Mouse (Mus musculus): ENCODE measurements around the gene Uqcc2. TPM values are rescaled to one million over a fixed set of nuclear protein-coding genes. Genes with fewer than 3 reads are reported as not detected.

The Uqcc2 gene
- total and polyA plus RNA-seq, 3 experiments = 42.6 to 205 (median 113) TPM

DNA sequence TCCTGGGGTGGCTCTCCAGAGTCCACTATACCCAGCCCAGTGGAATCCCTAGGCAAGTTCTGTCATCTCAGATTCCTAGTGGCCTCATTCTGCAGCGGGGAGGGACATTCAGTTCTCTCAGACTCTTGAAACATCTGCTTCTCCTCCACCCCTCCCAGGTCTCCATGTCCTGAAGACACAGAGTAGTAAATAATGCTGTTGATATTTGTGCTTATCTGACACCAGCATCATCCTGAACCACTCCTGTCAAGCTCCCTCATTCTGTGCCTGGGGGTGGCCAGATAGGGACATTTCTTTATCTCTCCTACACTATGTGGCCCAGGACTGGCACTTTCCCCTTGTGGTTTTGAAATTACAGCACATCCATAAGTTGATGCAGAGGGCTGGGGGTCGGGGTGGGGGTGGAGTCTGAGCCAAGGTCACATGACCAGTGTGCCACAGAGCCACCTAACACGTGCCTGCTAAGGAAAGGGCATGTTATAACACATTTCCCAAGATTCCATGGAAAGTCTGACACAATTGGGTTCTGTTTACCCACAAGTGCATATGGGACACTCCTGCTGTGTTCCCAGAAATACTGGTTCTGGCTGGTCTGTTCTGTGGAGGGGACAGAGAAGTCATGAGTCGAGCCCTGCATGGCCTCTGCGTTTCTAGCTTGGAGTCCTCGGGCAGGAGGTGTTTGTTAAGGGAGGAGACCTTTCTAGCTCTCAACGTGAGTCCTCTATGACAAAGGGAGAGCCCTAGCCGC lies 19.4 kb upstream of the Uqcc2 start:
- Histone ChIP-seq H3K4me1 (ENCODE audit: insufficient read depth, low read depth, low read length) (peaks cover 62% of the 10 kb centered on the region), H3K4me3 (ENCODE audit: low read depth, low read length) (no peak overlapping the region; the same call in 1 of the 2 replicates), H3K36me3 (replicated peaks) (no peaks in the 10 kb centered on the region), H3K27me3 (ENCODE audit: insufficient read depth, low read length) (peaks cover 20% of the 10 kb centered on the region), H3K9me3 (replicated peaks) (peaks cover 21% of the 10 kb centered on the region)
- ATAC-seq (ENCODE audit: extremely low read depth, insufficient number of reproducible peaks, low FRiP score, poor library complexity, severe bottlenecking) (peak; percentile 96), DNase-seq (ENCODE audit: low spot score) (peak; percentile 77)
- TF ChIP-seq GATA2 (IDR thresholded peaks at IDR 0.05; ENCODE audit: borderline replicate concordance, low read depth, low read length) = peak; percentile 68; the same call in 1 of the 2 replicates
- no peak for TF ChIP-seq POLR2AphosphoS5 (IDR thresholded peaks at IDR 0.05; ENCODE audit: insufficient replicate concordance, low read depth, low read length)
- no peak for TF ChIP-seq GATA1 (IDR thresholded peaks at IDR 0.05; ENCODE audit: borderline replicate concordance, low read length)
- TF ChIP-seq TAL1 (conservative IDR thresholded peaks at IDR 0.05; ENCODE audit: low read depth, low read length) = peak; percentile 96
- no peak for TF ChIP-seq CTCF (IDR thresholded peaks at IDR 0.05; ENCODE audit: low read depth, low read length)

DNA sequence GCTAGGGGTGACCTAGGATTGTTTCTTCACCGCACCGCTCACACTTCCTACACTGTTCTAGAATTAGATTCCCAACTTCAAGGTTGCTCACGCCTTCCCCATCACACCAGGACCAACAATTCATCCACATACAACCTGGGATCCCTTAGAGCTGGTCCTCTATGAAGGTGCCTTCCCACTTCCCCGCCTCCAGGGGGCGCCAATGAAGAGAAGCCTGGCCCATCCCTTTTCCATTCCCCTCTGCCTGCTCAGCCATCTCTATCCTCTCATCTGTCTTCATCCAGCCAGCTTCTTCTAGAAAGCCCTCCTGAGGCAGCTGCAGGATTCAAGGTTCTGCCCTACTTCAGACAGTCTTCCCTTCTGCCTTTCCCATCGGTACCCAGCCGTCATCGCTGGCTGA lies 17.7 kb upstream of the Uqcc2 start:
- ATAC-seq (ENCODE audit: extremely low read depth, insufficient number of reproducible peaks, low FRiP score, poor library complexity, severe bottlenecking) (no peak), DNase-seq (ENCODE audit: low spot score) (no peak)
- H3K9me3 ChIP-seq (replicated peaks) = peaks cover 21% of the 10 kb centered on the region
- peaks cover 18% of the 10 kb centered on the region; the same call in 1 of the 2 replicates for H3K27me3 ChIP-seq (ENCODE audit: insufficient read depth, low read length)
- no peaks in the 10 kb centered on the region for H3K36me3 ChIP-seq (replicated peaks)
- TF ChIP-seq CTCF (IDR thresholded peaks at IDR 0.05; ENCODE audit: low read depth, low read length) (peak; percentile 66), POLR2AphosphoS5 (IDR thresholded peaks at IDR 0.05; ENCODE audit: insufficient replicate concordance, low read depth, low read length) (no peak)
- H3K4me3 ChIP-seq (ENCODE audit: low read depth, low read length) = no peak overlapping the region
- H3K4me1 ChIP-seq (ENCODE audit: insufficient read depth, low read depth, low read length) = peaks cover 57% of the 10 kb centered on the region

DNA sequence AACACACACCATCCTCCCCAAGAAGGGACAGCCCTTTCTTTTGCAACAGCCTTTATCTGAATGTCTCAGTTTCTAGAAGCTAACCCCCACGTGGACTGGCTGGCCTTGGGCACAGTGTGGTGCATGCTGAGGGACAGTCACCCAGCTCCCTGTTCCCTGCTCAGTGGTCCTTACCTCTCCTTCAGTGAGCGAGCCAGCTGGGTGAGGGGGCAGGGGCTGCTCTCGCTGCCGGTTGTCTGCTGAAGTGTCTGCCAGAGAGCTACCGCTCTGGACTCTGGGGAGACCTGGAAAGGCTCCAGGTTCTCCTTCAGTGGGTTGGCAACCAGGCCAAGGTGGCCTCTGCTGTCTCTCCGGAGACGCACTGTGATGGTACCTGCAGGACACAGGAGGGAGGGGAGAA lies 17.2 kb upstream of the Uqcc2 start:
- no peaks in the 10 kb centered on the region for H3K36me3 ChIP-seq (replicated peaks)
- DNase-seq (ENCODE audit: low spot score) (no peak), ATAC-seq (ENCODE audit: extremely low read depth, insufficient number of reproducible peaks, low FRiP score, poor library complexity, severe bottlenecking) (no peak)
- H3K27me3 ChIP-seq (ENCODE audit: insufficient read depth, low read length) = peaks cover 23% of the 10 kb centered on the region; the same call in 1 of the 2 replicates
- no peak for TF ChIP-seq TAL1 (conservative IDR thresholded peaks at IDR 0.05; ENCODE audit: low read depth, low read length)
- no peak for TF ChIP-seq POLR2AphosphoS5 (IDR thresholded peaks at IDR 0.05; ENCODE audit: insufficient replicate concordance, low read depth, low read length)
- no peak for TF ChIP-seq GATA2 (IDR thresholded peaks at IDR 0.05; ENCODE audit: borderline replicate concordance, low read depth, low read length)
- no peak for TF ChIP-seq GATA1 (IDR thresholded peaks at IDR 0.05; ENCODE audit: borderline replicate concordance, low read length)
- no peak for TF ChIP-seq CTCF (IDR thresholded peaks at IDR 0.05; ENCODE audit: low read depth, low read length)
- peaks cover 58% of the 10 kb centered on the region for H3K4me1 ChIP-seq (ENCODE audit: insufficient read depth, low read depth, low read length)
- no peak overlapping the region for H3K4me3 ChIP-seq (ENCODE audit: low read depth, low read length)
- H3K9me3 ChIP-seq (replicated peaks) = peaks cover 21% of the 10 kb centered on the region

DNA sequence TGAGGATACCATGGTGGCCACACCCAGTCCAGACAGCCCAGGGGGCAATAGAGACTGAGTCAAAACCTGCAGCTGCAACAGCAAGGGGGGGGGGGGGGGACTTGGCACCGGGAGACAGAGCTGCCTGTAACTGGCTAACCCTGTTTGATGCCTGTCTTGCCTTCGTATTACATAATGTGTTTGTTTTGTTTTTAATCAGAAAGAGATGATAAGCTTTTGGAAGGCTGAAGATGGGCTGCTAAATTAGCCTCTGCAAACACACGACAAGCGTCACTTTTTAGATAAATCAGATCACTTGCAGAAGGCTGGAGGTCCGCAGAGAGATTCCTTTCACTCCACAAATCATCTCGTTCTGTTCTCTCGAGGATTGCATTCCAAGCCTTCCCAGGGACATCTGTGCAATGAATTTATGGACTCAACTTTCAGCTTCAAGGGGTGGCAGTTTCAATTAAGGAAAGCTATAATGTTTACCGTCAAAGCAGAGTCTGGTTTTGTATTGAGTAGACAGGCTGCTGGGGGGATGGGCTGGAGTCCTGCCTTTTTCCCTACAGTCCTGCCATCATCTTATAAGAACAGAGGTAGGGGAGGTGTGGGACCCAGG lies 12.7 kb upstream of the Uqcc2 start:
- ATAC-seq (ENCODE audit: extremely low read depth, insufficient number of reproducible peaks, low FRiP score, poor library complexity, severe bottlenecking) = no peak

DNA sequence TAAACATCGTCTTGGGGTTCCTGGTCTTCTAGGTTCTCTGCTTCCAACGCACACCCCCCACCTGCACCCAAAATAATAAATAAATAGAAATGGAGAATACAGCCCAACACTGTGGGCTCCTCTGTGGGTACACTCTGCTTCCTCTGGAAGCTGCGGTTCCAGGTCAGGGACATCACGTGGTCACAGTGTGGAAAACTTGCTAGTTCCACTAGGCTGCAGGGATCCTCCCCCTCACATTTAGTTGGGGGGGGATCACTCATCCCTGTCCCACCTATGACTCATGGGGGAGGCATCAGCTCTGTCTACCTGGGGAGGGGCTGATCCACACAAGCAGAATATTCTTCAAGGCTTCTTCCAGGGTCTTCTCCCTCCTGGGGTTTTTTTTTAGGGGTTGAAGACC lies 10.4 kb upstream of the Uqcc2 start:
- ATAC-seq (ENCODE audit: extremely low read depth, insufficient number of reproducible peaks, low FRiP score, poor library complexity, severe bottlenecking) (no peak), DNase-seq (ENCODE audit: low spot score) (no peak)
- H3K4me1 ChIP-seq (ENCODE audit: insufficient read depth, low read depth, low read length) = peaks cover 19% of the 10 kb centered on the region
- H3K27me3 ChIP-seq (ENCODE audit: insufficient read depth, low read length) = peaks cover 60% of the 10 kb centered on the region
- H3K36me3 ChIP-seq (replicated peaks) = no peaks in the 10 kb centered on the region
- no peak overlapping the region for H3K4me3 ChIP-seq (ENCODE audit: low read depth, low read length)
- no peak for TF ChIP-seq CTCF (IDR thresholded peaks at IDR 0.05; ENCODE audit: low read depth, low read length)
- no peak for TF ChIP-seq GATA2 (IDR thresholded peaks at IDR 0.05; ENCODE audit: borderline replicate concordance, low read depth, low read length)
- no peaks in the 10 kb centered on the region for H3K9me3 ChIP-seq (replicated peaks)

More for the DNA sequence above, 12.7 kb upstream of the Uqcc2 start:
- no peak for TF ChIP-seq POLR2AphosphoS5 (IDR thresholded peaks at IDR 0.05; ENCODE audit: insufficient replicate concordance, low read depth, low read length)
- TF ChIP-seq GATA1 (IDR thresholded peaks at IDR 0.05; ENCODE audit: borderline replicate concordance, low read length) = no peak
- no peak for TF ChIP-seq GATA2 (IDR thresholded peaks at IDR 0.05; ENCODE audit: borderline replicate concordance, low read depth, low read length)
- TF ChIP-seq CTCF (IDR thresholded peaks at IDR 0.05; ENCODE audit: low read depth, low read length) = no peak
- TF ChIP-seq TAL1 (conservative IDR thresholded peaks at IDR 0.05; ENCODE audit: low read depth, low read length) = no peak
- no peak for DNase-seq (ENCODE audit: low spot score)
- H3K4me1 ChIP-seq (ENCODE audit: insufficient read depth, low read depth, low read length) = peaks cover 37% of the 10 kb centered on the region
- H3K4me3 ChIP-seq (ENCODE audit: low read depth, low read length) = no peak overlapping the region
- H3K27me3 ChIP-seq (ENCODE audit: insufficient read depth, low read length) = peaks cover 45% of the 10 kb centered on the region
- H3K9me3 ChIP-seq (replicated peaks) = no peaks in the 10 kb centered on the region
- no peaks in the 10 kb centered on the region for H3K36me3 ChIP-seq (replicated peaks)

DNA sequence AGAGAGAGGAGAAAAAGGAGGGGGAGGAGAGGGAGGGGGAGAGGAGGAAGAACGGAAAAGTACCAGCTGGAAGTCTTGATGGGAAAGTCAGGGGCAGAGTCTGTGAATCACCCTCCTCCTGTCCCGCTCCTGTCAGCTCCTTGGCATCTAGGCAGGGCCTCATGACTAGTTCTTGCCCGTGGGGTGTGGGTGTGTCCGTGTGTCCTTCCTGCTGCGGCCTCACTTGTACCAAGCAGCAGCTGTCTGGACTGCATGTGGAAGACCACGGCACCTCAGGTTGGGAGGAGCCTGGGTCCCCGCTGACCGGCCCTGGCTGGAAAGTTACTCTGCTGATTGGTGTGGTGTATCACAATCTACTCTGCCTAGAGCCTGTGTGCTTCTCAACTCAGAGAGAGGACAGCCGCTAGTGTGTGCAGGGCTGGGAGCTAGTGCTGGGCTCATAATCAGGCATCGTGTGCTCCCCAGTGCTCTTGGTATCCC lies 8.3 kb upstream of the Uqcc2 start:
- Histone ChIP-seq H3K4me1 (ENCODE audit: insufficient read depth, low read depth, low read length) (peaks cover 17% of the 10 kb centered on the region), H3K4me3 (ENCODE audit: low read depth, low read length) (no peak overlapping the region), H3K36me3 (replicated peaks) (no peaks in the 10 kb centered on the region), H3K9me3 (replicated peaks) (no peaks in the 10 kb centered on the region), H3K27me3 (ENCODE audit: insufficient read depth, low read length) (peaks cover 57% of the 10 kb centered on the region)
- DNase-seq (ENCODE audit: low spot score) (no peak), ATAC-seq (ENCODE audit: extremely low read depth, insufficient number of reproducible peaks, low FRiP score, poor library complexity, severe bottlenecking) (no peak)
- TF ChIP-seq GATA1 (IDR thresholded peaks at IDR 0.05; ENCODE audit: borderline replicate concordance, low read length) = no peak
- TF ChIP-seq CTCF (IDR thresholded peaks at IDR 0.05; ENCODE audit: low read depth, low read length) = no peak
- no peak for TF ChIP-seq TAL1 (conservative IDR thresholded peaks at IDR 0.05; ENCODE audit: low read depth, low read length)
- TF ChIP-seq POLR2AphosphoS5 (IDR thresholded peaks at IDR 0.05; ENCODE audit: insufficient replicate concordance, low read depth, low read length) = no peak
- TF ChIP-seq GATA2 (IDR thresholded peaks at IDR 0.05; ENCODE audit: borderline replicate concordance, low read depth, low read length) = no peak
